Mouse (Mus musculus): Measurements from ENCODE around the gene Herc3.

- TF ChIP-seq POLR2A (IDR thresholded peaks at IDR 0.05; ENCODE audit: borderline replicate concordance, low read depth, low read length) (no peak), CTCF (IDR thresholded peaks at IDR 0.05; ENCODE audit: low read depth, low read length) (no peak)
These were observed 75.6 kb downstream of the Herc3 start, which contains the start of gene Nap1l5 for GRCm38 (mm10) chr6:58906852-58907261.

Measured in bone marrow macrophage, adult 2 months (primary cell).